Mouse (Mus musculus) induced T-regulatory cell, adult 2 months (primary cell): Measurements from ENCODE around the gene Prr29.
A peak's percentile ranks its signal among the peaks of the same experiment; 100 is the strongest.
"Not testable (repeated sequence)": the region's sequence is repeated elsewhere in the genome, so short reads cannot be mapped to it uniquely, and the experiment has no call there.

ENCODE experiments used
- DNase-seq: peaks from one replicate; pipeline ENCODE4 v3.0.0-alpha.2; 2012; ENCODE audit warnings: low read depth

Gene Prr29

GRCm38 (mm10) chr11:106365366-106365765 lies at the start of gene Prr29:
Gene Prr29 (plus strand): TSS chr11:106365472.
- DNase-seq = no peak

GRCm38 (mm10) chr11:106316416-106316815 lies 48.9 kb upstream of the Prr29 start:
- no peak for DNase-seq

- no peak for DNase-seq
These were observed 47.5 kb upstream of the Prr29 start for GRCm38 (mm10) chr11:106317801-106318200.

GRCm38 (mm10) chr11:106318406-106319366 lies 46.6 kb upstream of the Prr29 start:
- DNase-seq = no peak

DNA sequence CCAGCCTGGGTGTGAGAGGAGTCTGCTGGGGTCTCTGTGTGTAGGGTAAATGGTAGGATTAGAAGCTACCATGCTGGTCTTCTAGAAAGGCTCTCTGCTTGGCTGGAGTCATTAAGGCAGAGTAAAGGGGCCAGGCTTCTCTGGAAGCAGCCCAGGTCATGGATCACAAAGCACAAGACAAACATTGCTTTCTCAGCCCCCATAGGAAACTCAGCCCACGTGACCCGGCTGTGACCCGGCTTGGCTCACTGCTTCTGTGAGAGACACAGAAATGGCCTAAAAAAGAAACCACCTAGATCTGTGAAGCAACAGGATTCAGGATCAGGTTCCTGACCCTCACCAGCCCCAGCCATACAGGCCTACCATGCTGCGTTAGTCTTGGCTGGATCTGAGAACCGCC lies 40.4 kb upstream of the Prr29 start:
- no peak for DNase-seq

GRCm38 (mm10) chr11:106325566-106326206 lies 39.6 kb upstream of the Prr29 start:
- DNase-seq = peak; percentile 86

- no peak for DNase-seq
These were observed 38.8 kb upstream of the Prr29 start for GRCm38 (mm10) chr11:106326475-106326874.

GRCm38 (mm10) chr11:106328521-106328920 lies 36.8 kb upstream of the Prr29 start:
- no peak for DNase-seq

- DNase-seq = no peak
These were observed 36.1 kb upstream of the Prr29 start for GRCm38 (mm10) chr11:106329128-106329527.

- DNase-seq = peak; percentile 84
These were observed 35.6 kb upstream of the Prr29 start for GRCm38 (mm10) chr11:106329682-106330081.

- DNase-seq = no peak
These were observed 32.8 kb upstream of the Prr29 start for GRCm38 (mm10) chr11:106332458-106332857.

DNA sequence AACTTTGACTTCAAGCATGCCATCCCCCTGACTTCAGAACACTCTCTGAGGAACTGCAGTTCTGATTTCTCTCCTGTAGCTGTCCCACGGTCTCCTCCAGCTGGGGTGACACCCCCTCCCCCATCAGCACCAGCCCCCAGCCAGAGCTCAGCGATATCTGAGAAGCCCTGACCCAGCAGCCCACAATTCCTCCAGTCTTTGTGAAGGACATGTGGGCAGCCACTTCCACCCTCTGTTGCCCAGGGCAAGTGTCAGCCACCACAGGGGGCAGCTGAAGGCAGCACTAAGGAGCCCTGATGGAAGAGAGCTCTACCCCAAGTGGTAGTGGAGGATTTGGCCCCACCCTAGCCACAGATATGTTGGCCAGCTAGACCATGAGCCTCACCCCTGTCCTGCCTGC lies 31.2 kb upstream of the Prr29 start:
- no peak for DNase-seq

DNA sequence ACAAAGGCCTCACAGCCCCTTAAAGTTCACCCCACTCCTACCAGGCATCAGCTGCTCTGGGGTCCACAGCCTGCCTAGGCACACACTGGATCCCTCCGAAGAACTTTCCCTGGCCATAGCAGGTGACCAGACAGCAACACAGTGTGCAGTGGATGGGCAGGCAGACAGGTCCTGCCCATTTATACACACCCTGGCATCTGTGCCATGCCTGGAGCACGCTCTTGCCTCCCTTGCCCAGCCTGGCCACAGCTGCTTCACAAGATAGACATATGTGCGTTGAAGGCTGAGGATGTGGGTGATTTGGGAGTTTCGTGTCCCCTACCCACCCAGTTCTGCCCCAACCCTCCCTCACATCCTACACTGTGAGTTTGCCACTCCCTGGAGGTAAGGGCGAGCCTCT lies 27.2 kb upstream of the Prr29 start:
- DNase-seq = no peak

DNA sequence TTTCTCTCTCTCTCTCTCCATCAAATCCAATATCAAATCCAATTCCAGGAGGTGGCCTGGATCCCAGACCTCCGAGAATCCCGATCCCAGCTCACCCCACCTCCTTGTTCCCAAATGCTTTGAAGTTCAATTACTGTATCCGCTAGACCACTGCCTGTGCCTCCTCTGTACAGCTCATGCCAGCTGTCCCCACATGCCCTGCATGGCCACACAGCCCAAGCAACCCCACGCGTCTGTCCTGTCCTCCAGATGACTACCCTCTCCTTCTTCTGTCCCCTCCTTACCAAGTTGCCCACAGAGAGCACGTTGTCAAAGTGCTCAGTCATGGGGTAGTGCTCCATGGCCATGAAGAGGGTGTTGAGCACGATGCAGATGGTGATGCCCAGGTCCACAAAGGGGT lies 26.4 kb upstream of the Prr29 start:
- no peak for DNase-seq

GRCm38 (mm10) chr11:106339323-106339722 lies 25.9 kb upstream of the Prr29 start:
- not testable (repeated sequence) for DNase-seq

DNA sequence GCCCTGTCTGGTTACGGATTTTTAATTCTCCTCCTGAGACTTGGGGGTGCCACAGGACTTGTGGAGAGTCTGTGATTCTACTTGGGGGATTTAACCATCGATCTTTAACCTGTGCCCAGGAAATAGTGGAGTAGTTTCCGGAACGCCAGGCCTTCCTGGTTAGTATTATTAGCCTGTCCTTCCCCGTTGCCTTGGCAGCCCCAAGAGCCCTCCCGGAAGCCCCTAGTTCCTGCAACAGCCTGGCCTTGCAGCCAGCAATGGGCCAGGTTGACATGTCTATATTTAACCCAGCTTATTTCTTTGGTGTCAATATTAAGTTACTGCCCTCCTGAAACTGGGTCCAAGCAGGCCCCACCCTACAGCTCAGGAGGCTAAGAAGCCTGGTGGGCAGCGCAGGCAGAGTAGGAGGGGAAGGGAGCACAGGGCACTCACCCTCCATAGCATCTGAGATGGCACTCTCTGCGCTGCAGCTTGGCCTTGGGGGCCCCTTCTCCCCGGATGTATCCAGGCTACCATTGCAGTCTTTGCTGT lies 24.2 kb upstream of the Prr29 start:
- no peak for DNase-seq

DNA sequence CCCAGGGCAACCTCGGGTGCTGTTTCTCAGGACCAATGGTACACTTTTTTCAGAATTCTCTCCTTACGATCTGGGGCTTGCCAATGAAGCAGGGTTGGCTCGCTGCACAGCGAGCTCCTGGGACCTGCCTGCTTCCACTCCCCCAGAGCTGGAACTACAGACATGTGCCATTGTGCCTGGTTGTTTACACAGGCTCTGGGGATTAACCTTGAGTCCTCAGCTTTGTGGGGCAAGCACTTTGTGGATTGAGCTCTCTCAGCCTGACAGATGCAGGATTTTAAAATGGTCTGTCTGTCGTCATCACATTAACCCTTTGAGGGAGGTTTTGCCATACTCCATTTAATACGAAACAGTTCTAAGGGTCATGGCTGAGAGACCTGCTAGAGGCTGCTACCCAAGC lies 20.4 kb upstream of the Prr29 start:
- DNase-seq = no peak

DNA sequence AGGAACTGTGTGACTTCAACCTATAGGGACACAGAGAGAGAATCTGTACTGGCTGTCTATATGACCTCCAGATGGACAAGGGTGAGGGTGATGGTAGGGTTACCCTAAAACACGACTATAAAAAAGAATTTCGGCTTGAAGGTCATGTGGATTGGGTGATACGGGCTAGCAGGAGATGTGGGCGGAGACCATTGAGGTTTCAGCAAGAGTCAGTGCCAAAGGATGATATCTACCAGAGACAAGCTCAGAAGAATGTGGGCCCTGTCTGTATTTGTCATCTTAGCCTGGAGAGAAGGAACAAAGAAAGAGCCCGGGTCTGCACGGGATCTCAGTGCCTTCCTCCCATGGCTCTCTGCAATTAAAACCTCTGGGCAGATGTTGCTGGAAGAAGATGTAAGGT lies 15.5 kb upstream of the Prr29 start:
- no peak for DNase-seq

GRCm38 (mm10) chr11:106350853-106351252 lies 14.4 kb upstream of the Prr29 start:
- DNase-seq = no peak

DNA sequence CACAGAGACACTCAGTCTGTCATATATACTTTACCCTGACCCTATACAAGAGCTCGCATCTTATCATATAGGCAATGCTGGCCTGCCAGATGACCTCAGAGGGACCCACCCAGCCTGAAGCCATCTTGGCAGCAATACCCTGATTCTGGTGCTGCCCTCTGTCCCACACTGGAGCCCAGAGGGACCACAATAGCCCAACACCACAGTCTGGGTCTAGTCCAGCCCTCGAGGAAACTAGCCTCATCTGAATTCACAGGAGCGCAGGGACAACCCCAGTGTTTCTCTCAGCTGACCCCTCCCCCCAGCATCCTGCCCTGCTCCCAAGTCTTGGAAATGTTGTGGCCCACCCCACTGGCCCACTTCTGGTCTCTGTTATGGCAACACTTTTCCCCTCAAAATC lies 14.0 kb upstream of the Prr29 start:
- DNase-seq = no peak

- peak; percentile 54 for DNase-seq
These were observed 13.3 kb upstream of the Prr29 start for GRCm38 (mm10) chr11:106351941-106352340.

DNA sequence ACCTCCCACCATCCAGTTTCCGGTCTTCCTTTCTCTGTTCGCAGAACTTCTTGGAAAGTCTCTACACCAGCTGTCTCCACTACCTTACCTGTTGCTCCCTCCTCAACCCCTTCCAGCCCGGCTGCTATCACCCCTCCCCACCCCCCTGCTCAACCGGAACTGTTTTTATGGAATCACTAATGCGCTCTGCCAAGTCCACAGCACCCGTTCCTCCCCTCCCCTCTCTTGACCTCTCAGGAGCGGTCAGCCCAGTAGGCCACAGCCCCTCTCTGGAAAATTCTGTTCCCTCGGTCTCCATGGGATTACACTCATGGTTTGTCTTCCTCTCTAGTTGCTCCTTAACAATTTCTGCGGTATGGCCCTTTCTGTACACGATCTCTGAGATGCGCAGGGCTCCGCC lies 12.1 kb upstream of the Prr29 start, which contains the start of gene Scn4a:
Scn4a (minus strand) TSS at position 101 of the 400 bp plus-strand sequence.
- no peak for DNase-seq

DNA sequence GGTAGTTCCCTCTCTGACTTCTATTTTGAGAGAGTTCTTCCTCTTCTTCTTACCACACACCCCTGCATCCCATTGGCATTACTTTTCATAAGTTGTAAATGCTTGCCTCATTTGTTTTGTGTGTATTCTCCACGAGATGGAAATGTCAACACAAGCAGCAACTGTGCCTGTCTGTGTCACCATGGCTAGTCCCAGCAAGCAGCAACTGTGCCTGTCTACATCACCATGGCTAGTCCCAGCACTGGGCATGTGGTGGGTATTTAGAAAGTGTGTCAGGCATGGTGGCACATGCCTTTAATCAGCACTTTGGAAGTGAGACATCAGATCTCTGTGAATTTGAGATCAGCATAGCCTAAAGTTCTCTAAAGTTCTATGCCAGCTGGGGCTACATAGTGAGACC lies 11.1 kb upstream of the Prr29 start:
- DNase-seq = no peak
